Mouse (Mus musculus) heart, adult 9 months (tissue): ENCODE data around the gene Cntln.

ENCODE experiments used
- DNase-seq, 2 experiments: peaks; one replicate each; pipeline ENCODE4 v3.0.0; 2022; ENCODE audit warnings: low spot score in 2 of 2

Gene Cntln

DNA sequence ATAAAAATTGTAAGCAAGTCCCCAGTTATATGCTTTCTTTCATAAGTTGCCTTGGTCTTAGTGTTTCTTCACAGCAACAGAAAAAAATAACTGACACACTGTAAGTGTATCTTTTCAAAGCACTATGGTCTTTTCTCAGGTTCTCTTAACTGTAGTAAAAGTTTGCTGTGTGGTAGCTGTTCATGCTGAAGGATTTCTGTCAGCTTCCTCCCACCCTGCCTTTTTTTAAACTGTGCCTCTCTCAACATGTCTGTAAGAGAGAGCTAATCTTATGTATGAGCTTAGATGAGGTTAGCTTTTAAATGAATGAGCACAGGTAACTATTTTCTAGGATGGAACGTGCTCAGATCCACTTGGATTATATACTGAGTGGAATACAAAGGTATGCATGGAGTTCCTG lies 170.5 kb downstream of the Cntln start:
- DNase-seq = no peak

DNA sequence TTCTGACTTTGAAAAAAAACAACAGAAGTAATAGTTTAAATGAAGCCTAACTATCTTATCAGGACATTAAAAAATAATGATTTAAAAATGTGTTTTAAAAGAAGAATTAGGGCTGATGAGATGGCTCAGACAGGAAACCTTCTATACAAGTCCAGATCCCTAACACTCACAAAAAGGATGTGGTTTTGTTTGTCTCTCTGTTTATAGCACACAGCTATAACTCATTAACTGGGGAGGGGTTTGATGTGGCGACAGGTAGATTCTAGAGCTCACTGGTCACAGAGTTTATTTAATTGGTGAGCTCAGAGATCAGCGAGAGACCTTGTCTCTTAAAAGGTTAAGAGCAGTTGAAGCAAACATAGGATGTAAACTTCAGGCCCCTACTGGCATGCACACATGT lies 175.5 kb downstream of the Cntln start:
- DNase-seq = no peak

DNA sequence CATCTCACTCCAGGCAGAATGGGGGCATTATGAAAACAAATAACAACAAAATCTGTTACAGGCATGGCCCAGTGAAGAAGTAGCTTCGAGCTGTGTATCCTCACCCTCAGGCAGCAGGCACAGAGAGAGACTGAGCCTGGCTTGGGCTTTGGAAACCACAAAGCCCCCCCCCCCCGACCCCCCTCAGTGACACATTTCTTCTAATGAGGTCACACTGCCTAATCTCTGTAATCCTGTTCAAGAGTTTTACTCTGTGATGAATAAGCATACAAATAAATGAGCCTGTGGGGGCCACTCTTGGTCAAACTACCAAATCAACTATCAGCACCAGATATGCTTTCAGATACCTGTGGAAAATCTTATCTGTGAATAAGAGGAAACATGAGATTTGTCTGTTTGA lies 177.6 kb downstream of the Cntln start:
- DNase-seq = no peak

DNA sequence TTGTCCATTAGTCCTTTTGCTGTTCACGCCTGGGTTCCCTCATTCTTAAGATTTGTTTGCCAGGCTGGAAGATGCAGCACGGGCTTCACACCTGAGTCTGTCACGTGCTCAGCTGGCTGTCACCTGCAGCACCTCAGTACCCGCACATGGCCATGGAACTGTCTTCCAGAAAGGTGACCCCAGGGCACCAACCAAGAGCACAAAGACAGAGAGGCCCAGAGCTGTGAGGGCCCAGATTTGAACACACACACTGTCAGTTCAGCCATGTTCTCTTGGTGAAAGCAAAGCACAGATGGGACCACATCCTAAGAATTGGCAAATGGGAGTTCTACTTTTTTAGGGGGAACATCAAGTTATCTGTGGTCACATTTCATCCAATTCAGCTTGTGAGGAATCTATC lies 211.9 kb downstream of the Cntln start:
- DNase-seq = no peak

DNA sequence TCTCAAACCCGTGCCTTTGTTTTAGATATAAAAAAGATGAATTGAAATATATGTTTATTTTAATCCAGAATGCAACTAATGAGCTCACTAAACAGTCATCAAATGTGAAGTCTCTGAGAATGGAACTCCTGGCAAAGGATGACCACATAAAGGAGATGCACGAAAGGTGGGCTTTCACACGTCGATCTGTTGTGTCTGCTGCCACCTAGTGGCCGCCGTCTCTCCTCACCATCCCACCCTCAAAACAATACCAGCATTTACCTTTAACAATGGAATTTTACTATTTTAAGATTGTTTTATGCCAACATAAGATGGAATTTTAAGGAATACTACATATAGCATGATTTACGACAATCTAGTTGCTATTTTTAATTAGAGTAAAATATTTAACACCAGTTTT lies 212.6 kb downstream of the Cntln start:
- peak in 1 of 2 experiments; percentile 4 for DNase-seq

DNA sequence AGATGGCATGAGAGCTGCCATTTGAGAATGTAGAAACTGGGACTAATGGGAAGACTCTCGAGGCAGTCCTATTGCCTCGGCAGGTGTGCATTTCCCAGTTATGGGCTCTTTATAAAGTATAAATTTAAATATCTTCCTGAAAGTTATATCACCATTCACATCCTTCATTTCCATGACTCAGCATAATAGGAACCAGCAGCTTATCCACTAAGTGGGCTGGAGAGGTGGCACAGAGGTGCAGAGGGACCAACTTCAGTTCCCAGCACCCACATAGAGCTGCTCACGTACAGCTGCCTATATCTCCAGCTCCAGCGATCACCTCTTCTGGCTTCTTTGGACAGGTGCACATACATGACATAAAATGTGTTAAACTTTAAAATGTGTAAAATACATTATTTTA lies 218.1 kb downstream of the Cntln start:
- DNase-seq = no peak

DNA sequence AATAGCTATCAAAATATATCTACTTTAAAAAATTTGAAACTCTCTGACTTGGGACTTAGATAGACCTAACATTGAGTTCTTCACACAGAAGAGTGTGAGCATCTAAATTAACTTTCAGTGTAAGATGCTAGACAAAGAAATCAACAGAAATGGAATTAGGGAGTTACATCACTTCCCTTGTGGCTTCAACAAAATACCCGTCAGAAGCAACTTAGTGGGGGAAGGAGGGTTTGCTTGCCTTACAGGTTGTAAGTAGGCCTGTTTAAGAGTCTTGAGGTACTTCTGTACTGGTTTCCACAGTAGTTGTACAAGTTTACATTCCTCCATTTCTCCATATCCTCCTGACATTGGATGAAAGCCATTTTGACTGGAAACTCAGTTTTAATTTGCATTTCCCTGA lies 222.3 kb downstream of the Cntln start:
- no peak for DNase-seq

DNA sequence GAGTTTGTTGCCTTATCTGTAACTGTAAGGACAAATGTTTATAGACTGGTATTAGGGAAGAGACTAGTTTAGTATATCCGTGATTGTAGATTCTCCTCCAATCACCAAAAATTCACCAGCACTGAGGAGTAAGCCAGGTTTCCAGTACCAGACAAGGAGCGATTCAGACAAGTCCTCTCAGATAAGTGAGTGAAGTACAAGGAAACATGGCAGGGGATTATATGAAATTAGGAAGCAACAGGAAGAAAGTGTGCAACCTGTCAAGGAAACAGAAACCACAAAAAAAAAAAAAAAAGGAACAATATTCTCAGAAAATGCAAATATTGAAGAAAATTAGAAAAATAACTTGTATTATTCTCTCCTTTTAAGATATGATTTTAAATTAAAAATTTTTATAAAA lies 222.9 kb downstream of the Cntln start:
- DNase-seq = no peak

DNA sequence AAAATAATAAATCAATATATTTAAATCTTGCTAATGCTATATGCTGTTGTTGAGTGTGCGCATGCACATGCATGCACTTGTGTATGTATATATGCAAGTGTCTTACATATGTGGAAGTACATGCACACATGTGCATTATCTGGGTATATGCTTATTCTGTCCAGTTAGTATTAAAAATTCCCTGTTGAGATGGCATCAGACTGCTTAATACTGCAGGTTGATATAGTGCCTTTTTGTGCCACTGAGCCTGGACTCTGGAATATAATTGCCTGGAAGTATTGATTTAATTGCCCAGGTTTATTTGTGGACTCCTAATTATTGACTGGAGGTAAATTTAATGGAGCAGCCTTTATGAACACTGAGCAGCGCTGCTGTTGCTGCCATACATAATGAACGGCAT lies 236.2 kb downstream of the Cntln start:
- no peak for DNase-seq

DNA sequence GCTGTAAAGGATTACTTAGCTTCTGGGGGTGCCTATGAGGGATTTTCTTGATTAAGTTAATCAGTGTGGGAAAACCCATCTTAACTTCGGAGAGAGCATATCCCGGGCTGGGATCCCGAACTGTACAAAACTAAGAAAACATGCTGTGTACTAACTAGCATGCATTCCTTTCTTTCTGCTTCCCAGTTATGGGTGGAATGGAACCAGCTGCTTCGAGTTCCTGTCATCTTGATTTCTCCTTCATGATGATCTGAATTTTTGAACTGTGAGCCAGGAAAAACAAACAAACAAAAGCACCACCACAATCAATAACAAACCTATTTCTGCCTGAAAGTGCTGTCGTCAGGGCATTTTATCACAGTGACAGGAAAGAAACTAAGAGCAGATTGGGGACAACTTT lies 265.6 kb downstream of the Cntln start:
- no peak for DNase-seq

DNA sequence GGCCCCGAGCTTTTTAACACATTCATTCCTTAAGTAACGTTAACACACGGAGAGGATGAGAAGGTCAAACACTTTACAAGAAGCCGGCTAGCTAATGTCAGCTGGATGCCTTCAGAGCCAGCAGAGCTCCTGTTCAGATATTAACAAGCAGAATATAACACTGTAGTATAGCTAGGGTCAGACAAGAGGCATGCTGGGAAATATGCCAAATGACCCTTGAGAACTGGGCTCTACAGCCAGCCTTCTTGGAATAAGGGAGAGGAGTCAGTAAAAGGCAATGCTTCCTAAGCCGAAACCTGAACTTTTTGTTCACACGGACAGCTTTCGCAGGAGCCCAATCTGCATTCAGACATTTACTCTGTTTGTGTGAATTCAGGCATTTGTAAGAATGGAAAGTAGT lies 267.8 kb downstream of the Cntln start:
- DNase-seq = no peak

DNA sequence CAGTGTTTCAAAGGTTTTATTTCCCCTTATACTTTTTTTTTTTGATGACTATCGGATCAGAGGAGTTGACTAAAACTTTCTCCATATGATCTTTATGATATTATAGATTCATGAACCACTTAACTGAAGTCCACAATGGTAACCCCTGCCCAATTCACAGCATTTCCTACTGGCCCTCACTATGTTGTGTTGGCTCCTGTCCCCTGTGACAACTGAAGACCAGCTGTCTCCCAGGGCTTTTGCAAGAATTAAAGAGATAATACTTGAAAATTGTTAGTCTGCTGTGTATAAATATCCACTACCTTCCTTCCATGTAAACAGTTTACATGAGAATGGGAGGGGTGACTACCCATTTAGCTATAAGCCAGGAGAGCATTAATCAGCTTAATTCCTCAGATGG lies 270.3 kb downstream of the Cntln start:
- no peak for DNase-seq

DNA sequence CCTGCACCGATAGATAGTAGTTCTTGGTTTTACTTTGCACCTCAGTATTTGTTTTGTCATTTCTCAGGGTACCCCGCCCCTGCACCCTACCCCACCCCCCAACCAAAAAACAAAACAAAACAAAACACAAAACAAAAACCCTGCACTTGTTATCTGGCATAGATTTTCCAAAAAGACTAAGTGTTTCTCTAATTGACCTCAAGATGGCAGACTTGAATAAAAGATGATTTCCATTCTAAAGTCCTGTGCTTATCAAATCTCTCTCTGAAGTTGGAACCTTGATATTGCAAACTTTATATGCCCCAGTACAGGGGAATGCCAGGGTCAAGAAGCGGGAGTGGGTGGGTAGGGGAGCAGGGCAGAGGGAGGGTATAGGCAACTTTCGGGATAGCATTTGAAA lies 277.0 kb downstream of the Cntln start:
- no peak for DNase-seq

DNA sequence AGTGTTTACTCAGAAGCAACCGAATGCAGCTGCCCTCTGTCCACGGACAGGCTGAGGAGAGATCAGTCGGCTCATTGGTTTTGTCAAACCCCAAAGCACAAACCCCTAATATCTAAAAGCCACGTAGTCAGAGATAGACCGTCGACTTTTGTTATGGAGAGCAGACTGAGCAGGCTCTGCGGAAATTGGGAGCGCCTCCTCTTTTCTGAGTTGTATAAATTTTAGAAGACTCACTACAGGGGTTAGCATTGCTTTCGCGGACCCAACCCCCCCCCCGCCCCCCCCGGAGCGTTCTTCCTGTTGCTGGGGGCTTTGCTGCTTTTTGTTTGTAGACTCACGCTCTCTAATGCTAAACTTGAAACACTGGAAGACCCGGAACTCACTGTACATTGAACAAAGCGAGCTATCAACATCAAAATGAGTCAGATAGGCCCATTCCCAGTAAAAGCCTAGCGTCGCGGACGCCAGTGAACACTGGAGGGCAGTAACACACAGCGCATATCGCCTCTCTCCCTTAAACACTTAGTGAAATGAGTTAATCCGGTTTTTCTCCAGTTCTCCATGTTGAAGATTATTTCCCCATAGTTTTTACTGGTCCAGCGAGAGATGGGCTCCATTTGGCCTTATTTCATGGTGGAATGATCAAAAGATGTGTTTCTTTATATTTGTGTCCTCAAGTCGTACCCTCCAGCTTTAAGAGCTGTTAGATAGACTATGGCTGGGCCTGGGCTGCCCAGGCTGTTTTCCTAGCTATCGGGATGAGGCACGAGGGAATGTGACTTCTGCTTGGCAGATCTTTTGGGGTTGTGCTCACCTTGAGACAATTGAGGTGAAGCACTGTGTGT lies 278.6 kb downstream of the Cntln start:
- DNase-seq = no peak

DNA sequence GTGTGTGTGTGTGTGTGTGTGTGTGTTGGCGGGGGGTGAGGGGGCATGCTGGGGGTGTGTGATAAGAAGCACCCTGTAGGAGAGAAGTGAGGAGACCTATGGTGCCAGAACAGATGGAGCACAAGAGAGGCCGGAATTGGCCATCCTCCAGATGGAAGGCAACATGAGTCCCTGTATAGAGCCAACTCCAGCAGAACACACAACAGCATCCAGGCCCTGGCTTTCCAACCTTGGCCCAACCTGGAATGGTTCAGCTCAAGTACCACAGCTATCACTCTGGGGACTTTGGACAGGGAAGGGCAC lies 279.2 kb downstream of the Cntln start:
- no peak for DNase-seq

DNA sequence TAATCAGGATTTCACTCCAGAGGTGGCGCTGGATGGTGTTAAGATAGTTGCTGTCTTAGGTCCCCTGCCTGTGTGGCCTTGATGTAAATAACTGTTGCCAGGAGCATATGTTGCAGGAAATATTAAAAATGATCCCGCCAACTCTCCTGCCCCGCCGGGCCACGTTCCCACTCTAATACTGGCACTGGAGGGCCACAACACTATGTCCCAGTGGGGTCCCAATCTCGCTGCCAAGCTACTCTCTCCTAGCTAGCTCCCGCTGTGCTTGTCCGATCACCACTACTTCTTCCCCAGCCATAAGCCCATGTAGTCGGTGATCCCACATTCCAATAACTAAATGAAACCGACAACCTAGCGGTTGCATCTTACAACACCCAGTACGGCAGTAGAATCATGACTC lies 283.9 kb downstream of the Cntln start:
- DNase-seq = no peak

DNA sequence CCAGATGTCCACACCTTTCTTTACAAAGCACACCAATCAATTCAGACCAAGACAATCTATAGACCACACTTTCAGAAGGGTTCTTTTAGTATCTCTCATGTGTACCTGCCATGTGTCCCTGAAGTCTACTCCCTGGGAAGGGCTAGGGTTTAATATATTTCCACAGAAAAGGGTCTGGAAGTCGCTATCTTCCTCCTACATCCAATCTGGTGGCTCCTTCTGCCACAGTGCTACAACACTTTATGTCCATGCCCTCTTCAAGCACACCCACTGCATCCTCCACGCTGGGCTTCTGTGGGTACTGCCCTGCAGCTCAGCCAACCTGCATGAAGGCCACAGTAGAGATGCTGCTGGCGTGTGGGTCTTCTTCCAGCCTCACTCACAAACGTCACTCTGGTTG lies 291.4 kb downstream of the Cntln start:
- no peak for DNase-seq

DNA sequence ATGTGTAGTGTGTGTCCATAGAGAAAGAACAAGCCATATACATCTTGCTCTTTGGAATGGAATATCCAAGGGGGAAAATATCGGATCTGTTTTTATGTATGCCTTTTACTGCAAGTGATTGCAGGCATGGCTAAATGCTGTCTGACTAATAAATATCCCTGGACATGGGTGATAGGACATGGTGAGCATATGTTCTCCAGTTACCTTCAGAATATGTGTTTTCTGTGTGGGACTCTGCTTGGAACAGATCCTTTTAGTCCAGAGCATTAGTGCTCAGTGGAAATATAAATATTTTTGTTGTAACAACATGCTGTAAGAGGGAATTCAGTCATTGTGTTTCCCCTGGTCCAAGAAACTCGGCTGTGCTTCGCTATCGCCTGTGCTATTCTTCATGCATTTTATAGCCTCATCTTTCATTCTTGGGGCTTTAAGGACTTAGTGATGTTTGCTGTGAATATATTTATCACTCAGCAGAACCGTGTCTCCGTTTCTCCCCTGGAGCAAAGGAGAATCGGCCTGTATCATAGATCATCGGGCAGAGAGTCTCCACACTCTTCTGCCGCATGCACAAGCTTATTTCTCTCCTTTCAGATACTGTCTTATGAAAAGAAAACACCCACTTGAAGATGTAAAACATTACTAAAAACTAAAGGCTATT lies 294.4 kb downstream of the Cntln start:
- no peak for DNase-seq
